Mouse (Mus musculus) stomach, embryonic 15.5 days (tissue): ENCODE data around the gene Sema3b. TPM values are rescaled to one million over a fixed set of nuclear protein-coding genes. Genes with fewer than 3 reads are reported as not detected.
A peak's percentile ranks its signal among the peaks of the same experiment; 100 is the strongest.
"Not testable (repeated sequence)": the region's sequence is repeated elsewhere in the genome, so short reads cannot be mapped to it uniquely, and the experiment has no call there.

Source experiments
- ATAC-seq: fragments of 200-750 bp; cut with Nextera tagmentation; 2 replicates; pipeline ENCODE4 v1.8.0; 2017; ENCODE audit warnings: low read depth, moderate number of reproducible peaks, moderate TSS enrichment; ENCODE audit not compliant: insufficient read depth, low FRiP score
- H3K27ac ChIP-seq: fragments of 300-500 bp; sonication (generic); 2 replicates; pipeline ENCODE4 v1.5.1; 2015; ENCODE audit warnings: mild to moderate bottlenecking, inconsistent platforms
- H3K27me3 ChIP-seq: fragments of 300-500 bp; sonication (generic); replicated peaks from 2 replicates; pipeline ENCODE4 v1.6.1; 2015; ENCODE audit warnings: inconsistent platforms
- H3K36me3 ChIP-seq: fragments of 300-500 bp; sonication (generic); 2 replicates; pipeline ENCODE4 v1.6.1; 2015; ENCODE audit warnings: inconsistent platforms
- H3K4me1 ChIP-seq: fragments of 300-500 bp; sonication (generic); 2 replicates; pipeline ENCODE4 v1.6.1; 2015; ENCODE audit warnings: inconsistent platforms
- H3K4me2 ChIP-seq: fragments of 300-500 bp; sonication (generic); 2 replicates; pipeline ENCODE4 v1.6.1; 2015; ENCODE audit warnings: mild to moderate bottlenecking, inconsistent platforms
- H3K4me3 ChIP-seq: fragments of 300-500 bp; sonication (generic); replicated peaks from 2 replicates; pipeline ENCODE4 v1.5.1; 2015; ENCODE audit warnings: inconsistent platforms
- H3K9ac ChIP-seq: fragments of 300-500 bp; sonication (generic); 2 replicates; pipeline ENCODE4 v1.6.1; 2015; ENCODE audit warnings: inconsistent platforms
- H3K9me3 ChIP-seq: fragments of 300-500 bp; sonication (generic); 2 replicates; pipeline ENCODE4 v1.6.1; 2016; ENCODE audit warnings: inconsistent platforms
- WGBS: fragments of 180-500 bp; shearing (Covaris S2); methylation state at CpG from one replicate; pipeline ENCODE4 v1.1.7; 2015; 5-methylcytosine and 5-hydroxymethylcytosine counted together
- polyA plus RNA-seq: library from polyadenylated mRNA; unstranded; fragments of >200 nt; fragmentation: Nextera tagmentation; extraction: Ambion mirVana; gene quantifications from 2 replicates; pipeline ENCODE4 v1.2.1, GENCODE M21; 2015

Sema3b gene
- polyA plus RNA-seq, 1 experiment from 2014 or later = 13.2 TPM

- peak overlapping the region; percentile 33 for H3K27ac ChIP-seq
- H3K4me2 ChIP-seq = peak overlapping the region; percentile 74
- no peaks in the 10 kb centered on the region for H3K9me3 ChIP-seq
- H3K27me3 ChIP-seq = no peaks in the 10 kb centered on the region
- H3K4me3 ChIP-seq = peak overlapping the region; percentile 85; the same call in 1 of the 2 replicates
- H3K9ac ChIP-seq = no peak overlapping the region
- 85% methylated on average over 22 of the region's 22 CpGs for WGBS
- peaks cover 54% of the 10 kb centered on the region for H3K4me1 ChIP-seq
- H3K36me3 ChIP-seq = peaks cover 22% of the 10 kb centered on the region
- no peak for ATAC-seq
These were observed 37.3 kb downstream of the Sema3b start for GRCm38 (mm10) chr9:107571534-107572326.

GRCm38 (mm10) chr9:107570845-107571244 lies 38.2 kb downstream of the Sema3b start:
- WGBS = 69% methylated on average over 21 of the region's 21 CpGs
- H3K4me3 ChIP-seq = peak overlapping the region; percentile 85
- H3K4me1 ChIP-seq = peaks cover 52% of the 10 kb centered on the region
- ATAC-seq = 0 out of 2 replicates have a peak, but pooled peaks have one; percentile 5
- no peaks in the 10 kb centered on the region for H3K9me3 ChIP-seq
- H3K27me3 ChIP-seq = no peaks in the 10 kb centered on the region
- H3K36me3 ChIP-seq = peaks cover 22% of the 10 kb centered on the region
- H3K9ac ChIP-seq = peak overlapping the region; percentile 78; the same call in 1 of the 2 replicates
- peak overlapping the region; percentile 33 for H3K27ac ChIP-seq
- H3K4me2 ChIP-seq = peak overlapping the region; percentile 74

GRCm38 (mm10) chr9:107570016-107570415 lies 39.0 kb downstream of the Sema3b start:
- no peak for ATAC-seq
- Histone ChIP-seq H3K36me3 (peaks cover 26% of the 10 kb centered on the region), H3K4me2 (peak overlapping the region; percentile 74), H3K4me1 (peaks cover 49% of the 10 kb centered on the region), H3K27ac (peak overlapping the region; percentile 91), H3K27me3 (no peaks in the 10 kb centered on the region), H3K9ac (peak overlapping the region; percentile 78), H3K9me3 (no peaks in the 10 kb centered on the region), H3K4me3 (peak overlapping the region; percentile 85)
- 36% methylated on average over 13 of the region's 13 CpGs for WGBS

- no peaks in the 10 kb centered on the region for H3K27me3 ChIP-seq
- under 1% methylated on average over 23 of the region's 23 CpGs for WGBS
- peak overlapping the region; percentile 91 for H3K27ac ChIP-seq
- H3K36me3 ChIP-seq = peaks cover 28% of the 10 kb centered on the region
- H3K4me3 ChIP-seq = peak overlapping the region; percentile 85
- peaks cover 51% of the 10 kb centered on the region for H3K4me1 ChIP-seq
- H3K4me2 ChIP-seq = peak overlapping the region; percentile 74
- peak; percentile 2; the same call in 1 of the 2 replicates for ATAC-seq
- H3K9ac ChIP-seq = peak overlapping the region; percentile 78
- H3K9me3 ChIP-seq = no peaks in the 10 kb centered on the region
These were observed 39.8 kb downstream of the Sema3b start for GRCm38 (mm10) chr9:107569270-107569669.

GRCm38 (mm10) chr9:107568331-107569261 lies 40.4 kb downstream of the Sema3b start:
- H3K27me3 ChIP-seq = no peaks in the 10 kb centered on the region
- under 1% methylated on average over 41 of the region's 41 CpGs for WGBS
- H3K9me3 ChIP-seq = no peaks in the 10 kb centered on the region
- peak overlapping the region; percentile 78 for H3K9ac ChIP-seq
- peak overlapping the region; percentile 85 for H3K4me3 ChIP-seq
- H3K36me3 ChIP-seq = peaks cover 25% of the 10 kb centered on the region
- peak overlapping the region; percentile 91 for H3K27ac ChIP-seq
- peak; percentile 79 for ATAC-seq
- peak overlapping the region; percentile 74 for H3K4me2 ChIP-seq
- H3K4me1 ChIP-seq = peaks cover 57% of the 10 kb centered on the region

GRCm38 (mm10) chr9:107567702-107568319 lies 41.2 kb downstream of the Sema3b start, which contains the start of gene Hyal2:
Hyal2 (plus strand) TSS chr9:107567945.
- H3K27me3 ChIP-seq = no peaks in the 10 kb centered on the region
- peaks cover 61% of the 10 kb centered on the region for H3K4me1 ChIP-seq
- 14% methylated on average over 18 of the region's 18 CpGs for WGBS
- peak within 1 kb of the TSS; percentile 91 for H3K27ac ChIP-seq
- no peak for ATAC-seq
- peak within 1 kb of the TSS; percentile 78 for H3K9ac ChIP-seq
- peak within 1 kb of the TSS; percentile 85 for H3K4me3 ChIP-seq
- H3K36me3 ChIP-seq = peaks cover 20% of the 10 kb centered on the region
- H3K9me3 ChIP-seq = no peaks in the 10 kb centered on the region
- peak within 1 kb of the TSS; percentile 74 for H3K4me2 ChIP-seq

GRCm38 (mm10) chr9:107566855-107567254 lies 42.2 kb downstream of the Sema3b start:
- Histone ChIP-seq H3K4me2 (peak overlapping the region; percentile 74), H3K4me1 (peaks cover 57% of the 10 kb centered on the region), H3K36me3 (peaks cover 17% of the 10 kb centered on the region), H3K9ac (no peak overlapping the region), H3K9me3 (no peaks in the 10 kb centered on the region), H3K27me3 (no peaks in the 10 kb centered on the region), H3K4me3 (no peak overlapping the region), H3K27ac (peak overlapping the region; percentile 91)
- no peak for ATAC-seq
- WGBS = 50% methylated on average over 3 of the region's 3 CpGs

- H3K4me2 ChIP-seq = peak overlapping the region; percentile 9; the same call in 1 of the 2 replicates
- peaks cover 52% of the 10 kb centered on the region for H3K4me1 ChIP-seq
- H3K36me3 ChIP-seq = peaks cover 19% of the 10 kb centered on the region
- ATAC-seq = no peak
- H3K9ac ChIP-seq = no peak overlapping the region
- H3K27ac ChIP-seq = peak overlapping the region; percentile 91
- no peak overlapping the region for H3K4me3 ChIP-seq
- 49% methylated on average over 15 of the region's 15 CpGs for WGBS
- no peaks in the 10 kb centered on the region for H3K27me3 ChIP-seq
- no peaks in the 10 kb centered on the region for H3K9me3 ChIP-seq
These were observed 42.9 kb downstream of the Sema3b start for GRCm38 (mm10) chr9:107566041-107566709.

- peaks cover 25% of the 10 kb centered on the region for H3K36me3 ChIP-seq
- H3K9me3 ChIP-seq, H3K4me3 ChIP-seq, H3K9ac ChIP-seq, ATAC-seq, H3K27me3 ChIP-seq: not testable (repeated sequence)
- peak overlapping the region; percentile 91 for H3K27ac ChIP-seq
- peak overlapping the region; percentile 21 for H3K4me2 ChIP-seq
- peaks cover 46% of the 10 kb centered on the region for H3K4me1 ChIP-seq
- WGBS = 51% methylated on average over 5 of the region's 5 CpGs
These were observed 43.5 kb downstream of the Sema3b start for GRCm38 (mm10) chr9:107565556-107565955.

GRCm38 (mm10) chr9:107563029-107563581 lies 45.9 kb downstream of the Sema3b start, which contains the start of gene Tusc2:
Tusc2 (plus strand) TSS chr9:107563255.
- peak; percentile 94 for ATAC-seq
- H3K4me3 ChIP-seq = peak within 1 kb of the TSS; percentile 73
- H3K4me1 ChIP-seq = peaks cover 34% of the 10 kb centered on the region
- WGBS = 0% methylated on average over 46 of the region's 46 CpGs
- peak within 1 kb of the TSS; percentile 78 for H3K4me2 ChIP-seq
- no peaks in the 10 kb centered on the region for H3K27me3 ChIP-seq
- H3K27ac ChIP-seq = peak within 1 kb of the TSS; percentile 46; the same call in 1 of the 2 replicates
- H3K36me3 ChIP-seq = peaks cover 49% of the 10 kb centered on the region
- H3K9me3 ChIP-seq = no peaks in the 10 kb centered on the region
- peak within 1 kb of the TSS; percentile 58 for H3K9ac ChIP-seq
